ENCODE assay signal across 18 mouse cellular contexts in genomic region chr10:45957686-45958085, GRCm38 (mm10).
A peak's percentile ranks its signal among the peaks of the same experiment; 100 is the strongest.
DNase-seq lines count a peak whose midpoint lies in the region; ATAC-seq lines count a peak whose summit lies in the region.
"Had no signal": no experiment of that assay in that cellular context is flagged by ENCODE, and none has a peak within 500 bp of the region (broad histone marks: within the 10 kb centered on the region; RNA-seq: fewer than 3 reads in every experiment).

No protein-coding gene starts in this region.

- DNase-seq in adrenal gland, adult (ENCODE audit: inconsistent age in 2 of 2, low spot score in 1 of 2) = peak; percentile 5 to 70
- DNase-seq in adrenal gland, postnatal 4 days (ENCODE audit: low spot score in 2 of 2) = no peak
- peak; percentile 18 for DNase-seq in adrenal gland, adult 8-10 months
- DNase-seq in adrenal gland, postnatal 25 days = no peak
- peak; percentile 7 for DNase-seq in 416B (ENCODE audit: low read depth)
- DNase-seq in adrenal gland, postnatal 10 days = peak; percentile 6
- no peak for DNase-seq in heart, adult 9 months (ENCODE audit: low spot score in 2 of 2)
- DNase-seq in forebrain, embryonic 11.5 days (ENCODE audit: low spot score) = no peak
- DNase-seq: cerebellum, adult 11-12 months; cerebellum, adult 2 months; cerebellum, adult 9-10 months; cerebellum, postnatal 10 days; cerebellum, postnatal 25 days had no signal

- no peaks in the 10 kb centered on the region for H3K4me1 ChIP-seq in forebrain, embryonic 11.5 days (replicated peaks; ENCODE audit: control insufficient read depth, insufficient read depth, low read length)
- H3K4me1 ChIP-seq: embryonic facial prominence, embryonic 10.5 days; embryonic facial prominence, embryonic 12.5 days; forebrain, embryonic 12.5 days had no signal

- no peak overlapping the region for H3K4me3 ChIP-seq in forebrain, embryonic 11.5 days (ENCODE audit: low read depth, low read length)
- H3K4me3 ChIP-seq: embryonic facial prominence, embryonic 10.5 days; embryonic facial prominence, embryonic 12.5 days; forebrain, embryonic 12.5 days had no signal

- H3K4me2 ChIP-seq in forebrain, embryonic 11.5 days (ENCODE audit: low read depth, low read length, severe bottlenecking) = no peak overlapping the region
- H3K4me2 ChIP-seq: embryonic facial prominence, embryonic 12.5 days; forebrain, embryonic 12.5 days had no signal

- H3K36me3 ChIP-seq in forebrain, embryonic 11.5 days (ENCODE audit: control insufficient read depth, insufficient read depth, low read length) = no peaks in the 10 kb centered on the region
- H3K36me3 ChIP-seq: embryonic facial prominence, embryonic 10.5 days; embryonic facial prominence, embryonic 12.5 days; forebrain, embryonic 12.5 days had no signal

- no peaks in the 10 kb centered on the region for H3K27me3 ChIP-seq in forebrain, embryonic 11.5 days (ENCODE audit: control insufficient read depth, insufficient read depth, low read length)
- H3K27me3 ChIP-seq: embryonic facial prominence, embryonic 12.5 days; forebrain, embryonic 12.5 days had no signal

- no peaks in the 10 kb centered on the region for H3K9me3 ChIP-seq in forebrain, embryonic 11.5 days (ENCODE audit: control insufficient read depth, low read length)
- H3K9me3 ChIP-seq: embryonic facial prominence, embryonic 10.5 days; embryonic facial prominence, embryonic 12.5 days; forebrain, embryonic 12.5 days had no signal

- no peak for ATAC-seq in forebrain, embryonic 11.5 days (replicated peaks; ENCODE audit: low FRiP score)
- ATAC-seq: forebrain, embryonic 14.5 days; forebrain, embryonic 16.5 days had no signal

- H3K27ac ChIP-seq in forebrain, embryonic 11.5 days (ENCODE audit: low read depth, low read length) = no peak overlapping the region
- H3K27ac ChIP-seq: embryonic facial prominence, embryonic 10.5 days; embryonic facial prominence, embryonic 12.5 days; forebrain, embryonic 12.5 days had no signal

- no peak overlapping the region for H3K9ac ChIP-seq in forebrain, embryonic 11.5 days (ENCODE audit: low read length)
- H3K9ac ChIP-seq: embryonic facial prominence, embryonic 12.5 days; forebrain, embryonic 12.5 days had no signal

Comparison
In these comparisons a context has a peak if more than half of its experiments do, and no peak if none do; other contexts are left out.
1. DNase-seq: peak in adrenal gland, adult (2 of 2), adrenal gland, adult 8-10 months (single experiment), 416B (single experiment) and adrenal gland, postnatal 10 days (single experiment); none in adrenal gland, postnatal 4 days (0 of 2), adrenal gland, postnatal 25 days (single experiment), heart, adult 9 months (0 of 2) and forebrain, embryonic 11.5 days (single experiment).